ENCODE assay signal across 22 mouse cellular contexts in genomic region chr8:86781094-86781493, GRCm38 (mm10). TPM values are rescaled to one million over a fixed set of nuclear protein-coding genes. Genes with fewer than 3 reads are reported as not detected.
DNase-seq lines count a peak whose midpoint lies in the region; ATAC-seq lines count a peak whose summit lies in the region.
"Had no signal": no experiment of that assay in that cellular context is flagged by ENCODE, and none has a peak within 500 bp of the region (broad histone marks: within the 10 kb centered on the region; RNA-seq: fewer than 3 reads in every experiment).

No protein-coding gene starts in this region.

- DNase-seq in frontal cortex, adult 2 months (ENCODE audit: extremely low spot score in 1 of 2, low spot score in 1 of 2), result no peak
- peak; percentile 32 to 74 for DNase-seq in layer of hippocampus, adult 18-20 months (ENCODE audit: low spot score in 2 of 2)
- no peak for DNase-seq in layer of hippocampus, postnatal 10 days (ENCODE audit: low spot score in 2 of 2)
- peak; percentile 60 for DNase-seq in layer of hippocampus, adult 9-11 months
- DNase-seq in layer of hippocampus, adult 9-10 months (ENCODE audit: low spot score), result no peak
- peak; percentile 49 for DNase-seq in brain, adult 2 months (ENCODE audit: low read depth, low spot score)
- no peak for DNase-seq in spleen, postnatal 36 days (ENCODE audit: low spot score in 2 of 2)
- DNase-seq: adrenal gland, adult 8-10 months; adrenal gland, postnatal 14 days; adrenal gland, postnatal 36 days; B cell, adult 2 months; cerebellum, adult 11 months; cerebellum, adult 18-20 months; cerebellum, adult 8-10 months; cerebellum, adult 9-11 months; cerebellum, postnatal 14 days had no signal

- ATAC-seq in frontal cortex, adult (ENCODE audit: low TSS enrichment), result peak; percentile 69; the same call in 1 of the 2 replicates
- ATAC-seq: activated CD4-positive, CD25-positive, alpha-beta regulatory T cell, adult 4 months; CD4-positive, CD25-positive, alpha-beta regulatory T cell, adult 4 months; forebrain, embryonic 13.5 days; forebrain, embryonic 15.5 days; Patski had no signal

RNA-seq across cellular contexts. Expression of gene Siah1a, which starts 35.4 kb away (rescaled TPM):
- 34.8 and 35.3 TPM in 2 replicates for polyA plus RNA-seq in frontal cortex, adult 2 months (2012; rRNA removed)
- total RNA-seq in layer of hippocampus, adult 18-20 months (2021), result 10 to 100 TPM; 29.1 to 29.2 TPM
- total RNA-seq in layer of hippocampus, postnatal 10 days (2021), result 10 to 100 TPM; 36.2 to 37.7 TPM

RNA-seq across cellular contexts. Expression of gene Gm10638, which starts 35.6 kb away (rescaled TPM):
- 2.7 and 3.1 TPM in 2 replicates for polyA plus RNA-seq in frontal cortex, adult 2 months (2012; rRNA removed)
- 1 to 10 TPM; 2.6 to 3.6 TPM for total RNA-seq in layer of hippocampus, adult 18-20 months (2021)
- total RNA-seq in layer of hippocampus, postnatal 10 days (2021), result 1 to 10 TPM; 3.2 to 4.5 TPM
- polyA plus RNA-seq: activated CD4-positive, CD25-positive, alpha-beta regulatory T cell, adult 4 months; CD4-positive, CD25-positive, alpha-beta regulatory T cell, adult 4 months had no signal

Comparison
In these comparisons a context has a peak if more than half of its experiments do, and no peak if none do; other contexts are left out.
1. DNase-seq: peak in layer of hippocampus, adult 18-20 months (2 of 2), layer of hippocampus, adult 9-11 months (single experiment) and brain, adult 2 months (single experiment); none in frontal cortex, adult 2 months (0 of 2), layer of hippocampus, postnatal 10 days (0 of 2), layer of hippocampus, adult 9-10 months (single experiment) and spleen, postnatal 36 days (0 of 2).